Mouse (Mus musculus) olfactory bulb, adult 2 months (tissue): ENCODE data around the gene Acsm5.

Experiments
- CTCF ChIP-seq: fragments of 200-500 bp; IDR thresholded peaks from 2 replicates; pipeline ENCODE4 v1.5.1; 2012; ENCODE audit warnings: low read depth, mild to moderate bottlenecking, low read length, moderate library complexity; ENCODE audit not compliant: insufficient read depth
- POLR2A ChIP-seq: fragments of 200-500 bp; IDR thresholded peaks from 2 replicates; pipeline ENCODE4 v1.6.1; 2012; ENCODE audit warnings: mild to moderate bottlenecking, low read depth, low read length, moderate library complexity; ENCODE audit not compliant: insufficient read depth

DNA sequence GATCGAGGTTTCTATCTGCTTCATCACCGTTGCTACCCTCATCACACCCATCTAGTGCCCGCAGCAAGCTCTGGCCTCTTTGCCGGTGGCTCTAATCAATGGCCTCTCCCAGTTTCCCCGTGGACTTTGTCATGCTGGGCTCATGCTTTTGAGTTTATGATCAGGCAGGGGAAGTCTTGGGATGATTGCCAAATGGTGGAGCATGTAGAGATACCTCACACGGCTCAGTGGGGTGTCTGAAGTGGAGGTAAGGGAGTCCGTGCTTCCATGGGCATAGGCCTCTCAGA is 3.0 kb upstream of the Acsm5 start:
- TF ChIP-seq CTCF (no peak), POLR2A (no peak)
